Mouse (Mus musculus) liver, embryonic 13.5 days (tissue): Measurements from ENCODE around the gene Cdpf1. TPM values are rescaled to one million over a fixed set of nuclear protein-coding genes. Genes with fewer than 3 reads are reported as not detected.
"Not testable (repeated sequence)": the region's sequence is repeated elsewhere in the genome, so short reads cannot be mapped to it uniquely, and the experiment has no call there.

Experiments
- ATAC-seq: fragments of 200-750 bp; cut with Nextera tagmentation; 2 replicates; pipeline ENCODE4 v1.8.0; 2017; ENCODE audit warnings: low read depth, mild to moderate bottlenecking, moderate number of reproducible peaks, moderate library complexity
- DNase-seq: peaks from one replicate; pipeline ENCODE4 v3.0.0; 2022
- H3K27ac ChIP-seq: fragments of 300-500 bp; sonication (generic); 2 replicates; pipeline ENCODE4 v1.5.1; 2015; ENCODE audit warnings: moderate library complexity, mild to moderate bottlenecking, inconsistent platforms
- H3K27me3 ChIP-seq: fragments of 300-500 bp; sonication (generic); 2 replicates; pipeline ENCODE4 v1.6.1; 2015; ENCODE audit warnings: mild to moderate bottlenecking, inconsistent platforms
- H3K36me3 ChIP-seq: fragments of 300-500 bp; sonication (generic); 2 replicates; pipeline ENCODE4 v1.6.1; 2015; ENCODE audit warnings: mild to moderate bottlenecking, inconsistent platforms
- H3K4me1 ChIP-seq: fragments of 300-500 bp; sonication (generic); replicated peaks from 2 replicates; pipeline ENCODE4 v1.6.1; 2015; ENCODE audit warnings: inconsistent platforms
- H3K4me2 ChIP-seq: fragments of 300-500 bp; sonication (generic); 2 replicates; pipeline ENCODE4 v1.6.1; 2015; ENCODE audit warnings: inconsistent platforms, mild to moderate bottlenecking, moderate library complexity
- H3K4me3 ChIP-seq: fragments of 300-500 bp; sonication (generic); replicated peaks from 2 replicates; pipeline ENCODE4 v1.5.1; 2015; ENCODE audit warnings: mild to moderate bottlenecking, inconsistent platforms
- H3K9ac ChIP-seq: fragments of 300-500 bp; sonication (generic); 2 replicates; pipeline ENCODE4 v1.6.1; 2015; ENCODE audit warnings: mild to moderate bottlenecking, inconsistent platforms
- H3K9me3 ChIP-seq: fragments of 300-500 bp; sonication (generic); replicated peaks from 2 replicates; pipeline ENCODE4 v1.6.1; 2016; ENCODE audit warnings: inconsistent platforms
- WGBS: fragments of 180-500 bp; shearing (Covaris S2); methylation state at CpG from one replicate; pipeline ENCODE4 v1.1.7; 2015; ENCODE audit not compliant: insufficient replicate concordance; 5-methylcytosine and 5-hydroxymethylcytosine counted together
- polyA plus RNA-seq: library from polyadenylated mRNA; unstranded; fragments of >200 nt; fragmentation: Nextera tagmentation; extraction: Ambion mirVana; gene quantifications from 2 replicates; pipeline ENCODE4 v1.2.1, GENCODE M21; 2015

The Cdpf1 gene
- polyA plus RNA-seq, 1 experiment from 2014 or later = 25.9 TPM

GRCm38 (mm10) chr15:85784341-85784740 lies 27.2 kb downstream of the Cdpf1 start:
- H3K4me2 ChIP-seq = no peak overlapping the region
- H3K9me3 ChIP-seq = no peaks in the 10 kb centered on the region
- H3K27ac ChIP-seq = no peak overlapping the region
- no peak overlapping the region for H3K4me3 ChIP-seq
- 78% methylated on average over 3 of the region's 3 CpGs for WGBS
- DNase-seq (no peak), ATAC-seq (no peak)
- peaks cover 8% of the 10 kb centered on the region; the same call in 1 of the 2 replicates for H3K4me1 ChIP-seq
- H3K9ac ChIP-seq = no peak overlapping the region
- H3K36me3 ChIP-seq = no peaks in the 10 kb centered on the region
- H3K27me3 ChIP-seq = no peaks in the 10 kb centered on the region

- no peak for DNase-seq
- Histone ChIP-seq H3K9me3 (no peaks in the 10 kb centered on the region), H3K27ac (no peak overlapping the region), H3K36me3 (no peaks in the 10 kb centered on the region), H3K9ac (no peak overlapping the region), H3K4me1 (peaks cover 8% of the 10 kb centered on the region; the same call in 1 of the 2 replicates), H3K27me3 (no peaks in the 10 kb centered on the region), H3K4me2 (no peak overlapping the region), H3K4me3 (no peak overlapping the region)
- WGBS = 77% methylated on average over 4 of the region's 4 CpGs
- no peak for ATAC-seq
Observed at GRCm38 (mm10) chr15:85783146-85783545, 28.4 kb downstream of the Cdpf1 start.

GRCm38 (mm10) chr15:85778891-85779290 lies 32.6 kb downstream of the Cdpf1 start:
- not testable (repeated sequence) for H3K27ac ChIP-seq, H3K36me3 ChIP-seq, H3K9me3 ChIP-seq, DNase-seq, H3K9ac ChIP-seq, H3K4me3 ChIP-seq, ATAC-seq, H3K27me3 ChIP-seq, H3K4me2 ChIP-seq
- 68% methylated on average over 6 of the region's 6 CpGs for WGBS
- H3K4me1 ChIP-seq = peaks cover 12% of the 10 kb centered on the region; the same call in 1 of the 2 replicates

- ATAC-seq = peak; percentile 66; the same call in 1 of the 2 replicates
- Histone ChIP-seq H3K27me3 (no peaks in the 10 kb centered on the region), H3K4me3 (no peak overlapping the region), H3K9ac (no peak overlapping the region), H3K9me3 (no peaks in the 10 kb centered on the region), H3K4me2 (no peak overlapping the region), H3K4me1 (peaks cover 12% of the 10 kb centered on the region; the same call in 1 of the 2 replicates), H3K27ac (no peak overlapping the region), H3K36me3 (no peaks in the 10 kb centered on the region)
- WGBS = 62% methylated on average over 5 of the region's 5 CpGs
- DNase-seq = no peak
Observed at GRCm38 (mm10) chr15:85776771-85777170, 34.7 kb downstream of the Cdpf1 start.

- DNase-seq (no peak), ATAC-seq (no peak)
- Histone ChIP-seq H3K9ac (no peak overlapping the region), H3K27ac (no peak overlapping the region), H3K36me3 (no peaks in the 10 kb centered on the region), H3K4me3 (no peak overlapping the region), H3K9me3 (no peaks in the 10 kb centered on the region), H3K27me3 (no peaks in the 10 kb centered on the region), H3K4me2 (no peak overlapping the region), H3K4me1 (peaks cover 12% of the 10 kb centered on the region; the same call in 1 of the 2 replicates)
- WGBS = 48% methylated on average over 2 of the region's 2 CpGs
Observed at GRCm38 (mm10) chr15:85776241-85776640, 35.3 kb downstream of the Cdpf1 start.

GRCm38 (mm10) chr15:85775001-85775400 lies 36.5 kb downstream of the Cdpf1 start:
- no peak for ATAC-seq
- no peak overlapping the region for H3K27ac ChIP-seq
- 68% methylated on average over 7 of the region's 7 CpGs for WGBS
- no peaks in the 10 kb centered on the region for H3K27me3 ChIP-seq
- no peak overlapping the region for H3K4me2 ChIP-seq
- no peaks in the 10 kb centered on the region for H3K9me3 ChIP-seq
- H3K4me3 ChIP-seq = no peak overlapping the region
- no peak overlapping the region for H3K9ac ChIP-seq
- no peaks in the 10 kb centered on the region for H3K36me3 ChIP-seq
- DNase-seq = no peak
- H3K4me1 ChIP-seq = peaks cover 12% of the 10 kb centered on the region; the same call in 1 of the 2 replicates

GRCm38 (mm10) chr15:85774419-85774818 lies 37.1 kb downstream of the Cdpf1 start:
- H3K9me3 ChIP-seq = no peaks in the 10 kb centered on the region
- no peaks in the 10 kb centered on the region for H3K36me3 ChIP-seq
- no peak overlapping the region for H3K9ac ChIP-seq
- H3K27ac ChIP-seq = no peak overlapping the region
- WGBS = 67% methylated on average over 9 of the region's 9 CpGs
- H3K4me3 ChIP-seq = no peak overlapping the region
- no peaks in the 10 kb centered on the region for H3K27me3 ChIP-seq
- DNase-seq = no peak
- H3K4me2 ChIP-seq = no peak overlapping the region
- no peak for ATAC-seq
- peaks cover 12% of the 10 kb centered on the region; the same call in 1 of the 2 replicates for H3K4me1 ChIP-seq

- H3K27ac ChIP-seq = peak overlapping the region; percentile 67
- no peak overlapping the region for H3K4me3 ChIP-seq
- H3K4me1 ChIP-seq = peaks cover 17% of the 10 kb centered on the region; the same call in 1 of the 2 replicates
- DNase-seq = no peak
- 0 out of 2 replicates have a peak, but pooled peaks have one; percentile 10 for ATAC-seq
- no peak overlapping the region for H3K9ac ChIP-seq
- H3K27me3 ChIP-seq = no peaks in the 10 kb centered on the region
- 49% methylated on average over 11 of the region's 11 CpGs for WGBS
- no peaks in the 10 kb centered on the region for H3K9me3 ChIP-seq
- H3K4me2 ChIP-seq = 0 out of 2 replicates have a peak overlapping the region, but pooled peaks have one; percentile 10
- no peaks in the 10 kb centered on the region for H3K36me3 ChIP-seq
Observed at GRCm38 (mm10) chr15:85772146-85772740, 39.3 kb downstream of the Cdpf1 start.

GRCm38 (mm10) chr15:85771306-85772121 lies 40.0 kb downstream of the Cdpf1 start:
- Histone ChIP-seq H3K27me3 (no peaks in the 10 kb centered on the region), H3K4me3 (no peak overlapping the region), H3K9me3 (no peaks in the 10 kb centered on the region), H3K27ac (peak overlapping the region; percentile 78), H3K4me2 (no peak overlapping the region), H3K36me3 (no peaks in the 10 kb centered on the region), H3K4me1 (peaks cover 13% of the 10 kb centered on the region; the same call in 1 of the 2 replicates), H3K9ac (no peak overlapping the region)
- DNase-seq = no peak
- 62% methylated on average over 17 of the region's 17 CpGs for WGBS
- peak; percentile 69 for ATAC-seq

- no peaks in the 10 kb centered on the region for H3K27me3 ChIP-seq
- DNase-seq (no peak), ATAC-seq (no peak)
- no peak overlapping the region for H3K27ac ChIP-seq
- H3K36me3 ChIP-seq = no peaks in the 10 kb centered on the region
- no peaks in the 10 kb centered on the region for H3K9me3 ChIP-seq
- H3K4me3 ChIP-seq = no peak overlapping the region
- H3K4me1 ChIP-seq = 0 out of 2 replicates have a peak, but pooled peaks cover 5% of the 10 kb centered on the region
- WGBS = 76% methylated on average over 8 of the region's 8 CpGs
- no peak overlapping the region for H3K9ac ChIP-seq
- H3K4me2 ChIP-seq = no peak overlapping the region
Observed at GRCm38 (mm10) chr15:85768991-85769390, 42.5 kb downstream of the Cdpf1 start.

GRCm38 (mm10) chr15:85766677-85767076 lies 44.8 kb downstream of the Cdpf1 start:
- Histone ChIP-seq H3K27me3 (no peaks in the 10 kb centered on the region), H3K9ac (no peak overlapping the region), H3K4me2 (no peak overlapping the region), H3K27ac (no peak overlapping the region), H3K9me3 (no peaks in the 10 kb centered on the region), H3K4me3 (no peak overlapping the region), H3K36me3 (no peaks in the 10 kb centered on the region), H3K4me1 (0 out of 2 replicates have a peak, but pooled peaks cover 5% of the 10 kb centered on the region)
- WGBS = 68% methylated on average over 5 of the region's 5 CpGs
- ATAC-seq (no peak), DNase-seq (no peak)
